Mouse (Mus musculus): ENCODE measurements around the gene Fuca2.

DNA sequence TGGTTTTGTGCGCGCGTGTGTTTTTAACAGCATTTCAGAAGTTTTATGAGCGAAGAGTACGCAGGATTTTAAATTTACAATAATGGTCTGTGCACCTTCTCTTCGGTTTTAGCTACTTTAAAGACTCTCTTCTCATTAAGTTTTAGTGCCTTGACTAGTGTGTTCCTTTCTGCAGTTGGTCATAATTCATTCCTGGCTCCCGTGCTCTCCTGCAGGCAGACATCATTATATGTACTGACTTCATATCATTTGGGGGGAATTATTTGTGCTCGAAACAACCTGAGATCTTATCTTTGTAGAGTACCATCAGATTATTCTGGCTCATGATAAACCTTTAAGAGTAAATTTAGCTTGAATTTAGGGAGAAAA lies 65.7 kb downstream of the Fuca2 start:
- no peak for TF ChIP-seq CTCF (IDR thresholded peaks at IDR 0.05; ENCODE audit: control insufficient read depth, insufficient read depth, insufficient replicate concordance, low read depth, low read length)
- TF ChIP-seq POLR2A (IDR thresholded peaks at IDR 0.05; ENCODE audit: control insufficient read depth, low read depth, low read length), result no peak
